Mouse (Mus musculus) erythroblast, embryonic 14.5 days (primary cell): ENCODE measurements around the gene Sdha.

Source experiments
- GATA1 ChIP-seq: IDR thresholded peaks from 2 replicates; pipeline ENCODE4 v1.6.1; 2012; ENCODE audit warnings: low read length, inconsistent platforms, mixed read lengths
- TAL1 ChIP-seq: IDR thresholded peaks from 3 replicates; pipeline ENCODE4 v1.6.1; 2012; ENCODE audit warnings: low read length, inconsistent platforms, mixed read lengths

DNA sequence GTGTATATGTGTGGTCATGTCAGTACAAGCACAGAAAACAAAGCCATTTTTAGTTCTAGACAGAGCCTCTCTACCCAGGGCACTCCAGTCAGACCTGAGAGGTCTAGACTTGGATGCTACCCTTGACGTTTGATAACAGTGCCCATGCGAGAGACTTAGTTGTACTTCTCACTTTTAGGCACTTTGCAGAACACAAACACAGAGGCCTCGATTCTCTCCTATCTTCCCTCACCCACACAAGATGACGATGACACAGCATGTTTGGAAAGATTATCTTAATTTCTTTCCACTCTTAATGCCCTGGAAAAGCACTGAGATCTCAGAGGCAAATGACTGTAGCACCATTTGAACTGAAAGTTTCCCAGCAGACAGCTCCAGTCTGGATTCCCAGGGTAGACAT lies 74.4 kb downstream of the Sdha start:
- TF ChIP-seq TAL1 (no peak), GATA1 (no peak)
